Comparison of ENCODE assay signal across 11 mouse cellular contexts in the genomic region with DNA sequence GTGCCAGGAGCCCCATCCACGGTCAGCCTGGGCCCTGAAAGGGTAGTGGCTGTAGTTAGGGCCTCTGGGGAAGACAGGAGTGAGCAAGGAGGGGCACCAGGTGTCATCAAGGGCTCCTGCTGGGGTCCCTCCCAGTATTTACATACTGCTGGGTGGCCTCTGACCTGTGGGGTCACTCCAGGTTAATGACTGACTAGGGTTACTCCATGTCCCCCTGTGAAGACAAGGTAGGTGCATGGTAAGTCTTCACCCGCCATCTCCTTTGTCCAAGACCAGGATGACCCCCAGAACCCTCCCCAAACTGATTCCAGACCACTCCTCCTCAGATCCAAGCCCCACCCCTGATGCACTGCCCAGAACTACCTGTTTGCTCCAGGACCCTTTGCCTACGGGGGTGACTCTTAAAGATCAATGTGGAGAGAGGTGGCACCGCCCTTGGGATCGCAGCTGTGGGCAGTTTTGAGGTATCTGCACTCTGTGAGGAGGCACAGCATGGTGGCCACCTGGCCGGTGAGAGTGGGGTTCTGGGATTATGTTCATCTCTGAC. TPM values are rescaled to one million over a fixed set of nuclear protein-coding genes. Genes with fewer than 3 reads are reported as not detected.
A peak's percentile ranks its signal among the peaks of the same experiment; 100 is the strongest.
DNase-seq lines count a peak whose midpoint lies in the region; ATAC-seq lines count a peak whose summit lies in the region.
"Had no signal": no experiment of that assay in that cellular context is flagged by ENCODE, and none has a peak within 500 bp of the region (broad histone marks: within the 10 kb centered on the region; RNA-seq: fewer than 3 reads in every experiment).

A gene (minus strand): TSS at position 111 of the 547 bp plus-strand sequence.

- peak within 1 kb of the TSS; percentile 40; the same call in 1 of the 2 replicates for H3K9ac ChIP-seq in forebrain, embryonic 13.5 days
- H3K9ac ChIP-seq in forebrain, embryonic 14.5 days (ENCODE audit: low read length), result no peak within 1 kb of the TSS
- H3K9ac ChIP-seq in kidney, embryonic 16.5 days (replicated peaks; ENCODE audit: low read length), result 0 out of 2 replicates have a peak within 1 kb of the TSS, but pooled peaks have one; percentile 7
- peak within 1 kb of the TSS; percentile 57 for H3K9ac ChIP-seq in liver, embryonic 16.5 days (ENCODE audit: low read depth, low read length)

- H3K4me3 ChIP-seq in forebrain, embryonic 13.5 days, result no peak within 1 kb of the TSS
- no peak within 1 kb of the TSS for H3K4me3 ChIP-seq in forebrain, embryonic 14.5 days (ENCODE audit: low read depth, low read length)
- H3K4me3 ChIP-seq in kidney, embryonic 16.5 days (ENCODE audit: low read length), result 0 out of 2 replicates have a peak within 1 kb of the TSS, but pooled peaks have one; percentile 10
- peak within 1 kb of the TSS; percentile 65 for H3K4me3 ChIP-seq in brown adipose tissue, adult 24 weeks (ENCODE audit: insufficient read depth, low read depth, low read length)
- H3K4me3 ChIP-seq in liver, embryonic 16.5 days (ENCODE audit: low read depth, low read length), result peak within 1 kb of the TSS; percentile 72

- 84% methylated on average over 6 of the region's 6 CpGs for WGBS in forebrain, embryonic 13.5 days
- 73% methylated on average over 6 of the region's 6 CpGs for WGBS in forebrain, embryonic 14.5 days
- WGBS in kidney, embryonic 16.5 days, result 78% methylated on average over 6 of the region's 6 CpGs
- 64% methylated on average over 6 of the region's 6 CpGs for WGBS in liver, embryonic 16.5 days (ENCODE audit: insufficient replicate concordance)

- no peaks in the 10 kb centered on the region for H3K36me3 ChIP-seq in forebrain, embryonic 13.5 days (ENCODE audit: poor library complexity, severe bottlenecking)
- H3K36me3 ChIP-seq in forebrain, embryonic 14.5 days (ENCODE audit: control insufficient read depth, insufficient read depth, low read length), result no peaks in the 10 kb centered on the region
- no peaks in the 10 kb centered on the region for H3K36me3 ChIP-seq in kidney, embryonic 16.5 days (ENCODE audit: insufficient read depth, low read length)
- H3K36me3 ChIP-seq in liver, embryonic 16.5 days (ENCODE audit: control insufficient read depth, insufficient read depth), result no peaks in the 10 kb centered on the region

- peaks cover 29% of the 10 kb centered on the region for H3K4me1 ChIP-seq in forebrain, embryonic 13.5 days
- H3K4me1 ChIP-seq in forebrain, embryonic 14.5 days (ENCODE audit: control insufficient read depth, insufficient read depth, low read length), result peaks cover 3% of the 10 kb centered on the region; the same call in 1 of the 2 replicates
- peaks cover 60% of the 10 kb centered on the region for H3K4me1 ChIP-seq in kidney, embryonic 16.5 days (ENCODE audit: insufficient read depth, low read length)
- peaks cover 24% of the 10 kb centered on the region for H3K4me1 ChIP-seq in brown adipose tissue, adult 24 weeks (ENCODE audit: control insufficient read depth, insufficient read depth, insufficient read length, low read length)
- H3K4me1 ChIP-seq in liver, embryonic 16.5 days (ENCODE audit: control insufficient read depth, low read depth, low read length), result peaks cover 54% of the 10 kb centered on the region

- H3K4me2 ChIP-seq in forebrain, embryonic 13.5 days, result 0 out of 2 replicates have a peak within 1 kb of the TSS, but pooled peaks have one; percentile 22
- H3K4me2 ChIP-seq in forebrain, embryonic 14.5 days (ENCODE audit: low read length), result no peak within 1 kb of the TSS
- peak within 1 kb of the TSS; percentile 70; the same call in 1 of the 2 replicates for H3K4me2 ChIP-seq in kidney, embryonic 16.5 days (replicated peaks; ENCODE audit: low read depth, low read length)
- peak within 1 kb of the TSS; percentile 88 for H3K4me2 ChIP-seq in liver, embryonic 16.5 days (ENCODE audit: low read depth, low read length)

- no peak for ATAC-seq in forebrain, embryonic 13.5 days
- no peak for ATAC-seq in forebrain, embryonic 14.5 days
- ATAC-seq in kidney, embryonic 16.5 days (ENCODE audit: low FRiP score, low TSS enrichment), result no peak
- ATAC-seq in liver, embryonic 16.5 days (ENCODE audit: low read depth), result peak; percentile 28

- peaks cover 20% of the 10 kb centered on the region for H3K27me3 ChIP-seq in forebrain, embryonic 13.5 days
- peaks cover 8% of the 10 kb centered on the region; the same call in 1 of the 2 replicates for H3K27me3 ChIP-seq in forebrain, embryonic 14.5 days (replicated peaks; ENCODE audit: control insufficient read depth, insufficient read depth, low read length)
- H3K27me3 ChIP-seq in kidney, embryonic 16.5 days (ENCODE audit: insufficient read depth, low read length), result no peaks in the 10 kb centered on the region
- H3K27me3 ChIP-seq in liver, embryonic 16.5 days (ENCODE audit: control insufficient read depth, insufficient read depth, low read depth, low read length), result peaks cover 6% of the 10 kb centered on the region

- H3K27ac ChIP-seq in forebrain, embryonic 13.5 days, result no peak within 1 kb of the TSS
- H3K27ac ChIP-seq in forebrain, embryonic 14.5 days (ENCODE audit: low read depth, low read length), result no peak within 1 kb of the TSS
- H3K27ac ChIP-seq in kidney, embryonic 16.5 days (ENCODE audit: low read length), result no peak within 1 kb of the TSS
- H3K27ac ChIP-seq in brown adipose tissue, adult 24 weeks (replicated peaks; ENCODE audit: low read depth, low read length), result peak within 1 kb of the TSS; percentile 84
- peak within 1 kb of the TSS; percentile 88 for H3K27ac ChIP-seq in liver, embryonic 16.5 days (ENCODE audit: low read length)

- H3K9me3 ChIP-seq in forebrain, embryonic 13.5 days (replicated peaks), result no peaks in the 10 kb centered on the region
- H3K9me3 ChIP-seq in forebrain, embryonic 14.5 days (replicated peaks; ENCODE audit: control insufficient read depth, low read length), result no peaks in the 10 kb centered on the region
- no peaks in the 10 kb centered on the region for H3K9me3 ChIP-seq in kidney, embryonic 16.5 days (ENCODE audit: low read length)
- H3K9me3 ChIP-seq in liver, embryonic 16.5 days (replicated peaks; ENCODE audit: control insufficient read depth, low read length), result no peaks in the 10 kb centered on the region

- DNase-seq in forebrain, embryonic 14.5 days (ENCODE audit: low spot score), result no peak
- no peak for DNase-seq in kidney, adult 9 months
- DNase-seq in spleen, postnatal 4 days (ENCODE audit: low spot score in 2 of 2), result no peak
- no peak for DNase-seq in right cerebral cortex, postnatal 36 days (ENCODE audit: low spot score in 2 of 2)
- DNase-seq: adrenal gland, adult 8-10 months; B cell, adult 2 months; spleen, adult 18-20 months had no signal

RNA-seq across cellular contexts. Expression of the gene that starts here (rescaled TPM):
- 0.15 TPM in 1 of 2 replicates, not detected in the other for polyA plus RNA-seq in forebrain, embryonic 13.5 days (2015; fragmentation: Nextera tagmentation; extraction: Ambion mirVana)
- 0.16 and 0.20 TPM in 2 replicates for polyA plus RNA-seq in forebrain, embryonic 14.5 days (2014; fragmentation: Nextera tagmentation; extraction: Ambion mirVana)
- 1.0 and 1.2 TPM in 2 replicates for polyA plus RNA-seq in kidney, embryonic 16.5 days (2015; fragmentation: Nextera tagmentation; extraction: Ambion mirVana)
- polyA plus RNA-seq in brown adipose tissue, adult 24 weeks (2012; ENCODE audit: insufficient read depth, insufficient read length, missing spikeins), result 1.7 TPM in 2 replicates
- 2.7 and 3.1 TPM in 2 replicates for polyA plus RNA-seq in liver, embryonic 16.5 days (2015; fragmentation: Nextera tagmentation; extraction: Ambion mirVana)

Comparison
In these comparisons a context has a peak if more than half of its experiments do, and no peak if none do; other contexts are left out.
1. H3K27ac ChIP-seq: peak in brown adipose tissue, adult 24 weeks (single experiment) and liver, embryonic 16.5 days (single experiment); none in forebrain, embryonic 13.5 days (single experiment), forebrain, embryonic 14.5 days (single experiment) and kidney, embryonic 16.5 days (single experiment).
2. H3K4me3 ChIP-seq: peak in kidney, embryonic 16.5 days (single experiment), brown adipose tissue, adult 24 weeks (single experiment) and liver, embryonic 16.5 days (single experiment); none in forebrain, embryonic 13.5 days (single experiment) and forebrain, embryonic 14.5 days (single experiment).